Mouse (Mus musculus) heart, adult 2 months (tissue): ENCODE data around the gene Gm33543.

Experiments
- EP300 ChIP-seq: fragments of 200-500 bp; IDR thresholded peaks from 2 replicates; pipeline ENCODE4 v1.6.1; 2011; ENCODE audit warnings: low read depth, low read length, control low read depth; ENCODE audit not compliant: insufficient read depth
- POLR2A ChIP-seq: fragments of 200-500 bp; IDR thresholded peaks from 2 replicates; pipeline ENCODE4 v1.6.1; 2011; ENCODE audit warnings: mild to moderate bottlenecking, low read depth, low read length, control low read depth; ENCODE audit not compliant: insufficient read depth

DNA sequence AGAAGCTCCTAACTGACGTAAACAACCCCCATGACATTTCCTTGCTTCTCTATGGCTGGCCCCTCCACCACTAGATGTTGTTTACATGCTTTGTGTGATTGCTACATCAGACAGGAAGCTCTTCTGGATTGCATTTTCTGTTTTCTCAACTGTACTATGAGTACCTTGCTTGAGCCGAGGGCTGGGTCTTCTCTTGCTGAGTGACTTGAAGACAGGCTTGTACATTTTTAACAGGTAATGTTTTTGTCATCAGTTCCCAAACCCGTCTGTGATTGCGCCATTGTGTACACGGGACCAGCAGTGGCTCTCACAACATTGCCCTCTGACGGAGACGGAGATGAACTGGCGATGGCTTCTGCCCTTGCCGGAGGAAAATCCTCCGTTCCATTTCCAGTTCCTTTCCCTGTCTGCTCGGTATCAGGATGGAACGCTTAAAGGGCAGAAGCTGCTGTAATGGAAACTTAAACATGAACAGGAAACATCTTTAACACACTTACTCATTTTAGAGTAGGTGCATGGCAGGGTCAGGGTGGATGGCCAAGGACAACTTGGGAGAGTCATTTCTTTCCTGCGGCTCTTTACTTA, 62.8 kb downstream of the Gm33543 start:
- no peak for TF ChIP-seq POLR2A
- TF ChIP-seq EP300: 0 out of 2 replicates have a peak, but pooled peaks have one; percentile 44
